Mouse (Mus musculus): ENCODE results near the gene Lmf2.

DNA sequence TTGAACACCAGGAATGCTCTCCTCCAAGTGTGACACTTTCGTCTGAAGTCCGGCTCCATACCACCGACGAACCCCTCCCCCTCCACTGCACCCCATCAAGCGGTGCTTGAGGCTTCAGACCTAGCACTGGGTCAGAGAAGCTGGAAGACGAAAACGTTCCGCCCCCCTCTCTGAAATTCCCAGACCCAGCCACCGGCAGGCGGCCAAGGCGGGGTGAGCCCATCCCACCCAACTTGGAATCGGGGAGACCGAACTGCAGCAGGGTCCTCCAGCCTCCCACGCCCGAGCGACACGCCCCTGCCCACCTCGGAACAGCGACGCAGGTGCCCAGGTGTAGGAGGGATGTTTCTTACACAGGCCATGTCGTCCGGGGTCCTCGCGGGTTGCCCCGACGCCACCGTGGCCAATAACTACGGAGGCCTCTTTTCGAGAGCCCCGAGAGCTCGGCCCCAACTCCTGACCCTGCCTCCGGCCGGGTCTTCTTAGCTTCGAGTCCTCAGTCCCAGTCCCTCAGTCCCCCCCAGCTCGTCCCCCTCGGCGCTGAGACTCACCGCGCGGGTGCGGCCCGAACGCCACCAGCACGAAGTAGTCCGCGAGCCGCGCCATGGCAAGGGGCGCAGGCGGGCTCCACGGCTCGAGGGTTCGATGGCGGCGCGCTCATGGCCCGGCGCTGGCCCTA, 40.8 kb downstream of the Lmf2 start:
- TF ChIP-seq POLR2A (IDR thresholded peaks at IDR 0.05; ENCODE audit: borderline replicate concordance, extremely low read depth, insufficient read depth, insufficient read length, poor library complexity, severe bottlenecking): no peak
- peak; percentile 16; the same call in 1 of the 2 replicates for TF ChIP-seq CTCF (IDR thresholded peaks at IDR 0.05; ENCODE audit: borderline replicate concordance, extremely low read depth, insufficient read depth, insufficient read length)

Measured in brain, embryonic 14.5 days (tissue).